Mouse (Mus musculus): ENCODE data around the gene P2rx1.
A peak's percentile ranks its signal among the peaks of the same experiment; 100 is the strongest.

The P2rx1 gene

GRCm38 (mm10) chr11:72998771-72999170 lies at the start of gene P2rx1:
P2rx1 (plus strand) TSS chr11:72999103.
- DNase-seq (ENCODE audit: low spot score): no peak

- DNase-seq (ENCODE audit: low spot score): no peak
Measured at GRCm38 (mm10) chr11:72951137-72952000, 47.5 kb upstream of the P2rx1 start.

GRCm38 (mm10) chr11:72952226-72952625 lies 46.7 kb upstream of the P2rx1 start:
- DNase-seq (ENCODE audit: low spot score): no peak

GRCm38 (mm10) chr11:72952697-72953096 lies 46.2 kb upstream of the P2rx1 start:
- DNase-seq (ENCODE audit: low spot score): no peak

GRCm38 (mm10) chr11:72953116-72953439 lies 45.8 kb upstream of the P2rx1 start:
- DNase-seq (ENCODE audit: low spot score): no peak

- DNase-seq (ENCODE audit: low spot score): no peak
Measured at GRCm38 (mm10) chr11:72953440-72954151, 45.3 kb upstream of the P2rx1 start.

GRCm38 (mm10) chr11:72954216-72954615 lies 44.7 kb upstream of the P2rx1 start:
- DNase-seq (ENCODE audit: low spot score): no peak

GRCm38 (mm10) chr11:72955339-72955974 lies 43.4 kb upstream of the P2rx1 start:
- no peak for DNase-seq (ENCODE audit: low spot score)

GRCm38 (mm10) chr11:72957318-72957717 lies 41.6 kb upstream of the P2rx1 start:
- no peak for DNase-seq (ENCODE audit: low spot score)

GRCm38 (mm10) chr11:72959924-72960679 lies 38.8 kb upstream of the P2rx1 start:
- DNase-seq (ENCODE audit: low spot score): no peak

GRCm38 (mm10) chr11:72960723-72961071 lies 38.2 kb upstream of the P2rx1 start:
- DNase-seq (ENCODE audit: low spot score): no peak

- no peak for DNase-seq (ENCODE audit: low spot score)
Measured at GRCm38 (mm10) chr11:72961072-72961980, 37.6 kb upstream of the P2rx1 start, which contains the start of gene Atp2a3. Atp2a3 (plus strand) TSS chr11:72961169.

- no peak for DNase-seq (ENCODE audit: low spot score)
Measured at GRCm38 (mm10) chr11:72962378-72962777, 36.5 kb upstream of the P2rx1 start.

- DNase-seq (ENCODE audit: low spot score): no peak
Measured at GRCm38 (mm10) chr11:72963058-72963788, 35.7 kb upstream of the P2rx1 start.

- DNase-seq (ENCODE audit: low spot score): no peak
Measured at GRCm38 (mm10) chr11:72963789-72964294, 35.1 kb upstream of the P2rx1 start.

- DNase-seq (ENCODE audit: low spot score): no peak
Measured at GRCm38 (mm10) chr11:72974995-72975503, 23.9 kb upstream of the P2rx1 start.

- no peak for DNase-seq (ENCODE audit: low spot score)
Measured at GRCm38 (mm10) chr11:72982516-72982915, 16.4 kb upstream of the P2rx1 start.

- peak; percentile 23 for DNase-seq (ENCODE audit: low spot score)
Measured at GRCm38 (mm10) chr11:72983283-72983682, 15.6 kb upstream of the P2rx1 start.

- DNase-seq (ENCODE audit: low spot score): no peak
Measured at GRCm38 (mm10) chr11:72986745-72987144, 12.2 kb upstream of the P2rx1 start.

- DNase-seq (ENCODE audit: low spot score): no peak
Measured at GRCm38 (mm10) chr11:72987234-72987633, 11.7 kb upstream of the P2rx1 start.

Data from embryo, embryonic 10.5 days (tissue).